Mouse (Mus musculus): ENCODE results near the gene Bach2. TPM values are rescaled to one million over a fixed set of nuclear protein-coding genes. Genes with fewer than 3 reads are reported as not detected.

The Bach2 gene
- polyA plus RNA-seq, 1 experiment from 2014 or later = 2.4 TPM

- 57% methylated on average over 4 of the region's 4 CpGs for WGBS
- Histone ChIP-seq H3K36me3 (ENCODE audit: control insufficient read depth, insufficient read depth, low read length) (no peaks in the 10 kb centered on the region), H3K9ac (ENCODE audit: low read depth, low read length) (no peak overlapping the region), H3K4me1 (ENCODE audit: control insufficient read depth, insufficient read depth, low read length) (no peaks in the 10 kb centered on the region), H3K27me3 (replicated peaks; ENCODE audit: control insufficient read depth, insufficient read depth, low read length) (no peaks in the 10 kb centered on the region), H3K9me3 (ENCODE audit: control insufficient read depth, low read length) (no peaks in the 10 kb centered on the region), H3K27ac (ENCODE audit: low read length) (no peak overlapping the region), H3K4me3 (ENCODE audit: low read length) (no peak overlapping the region), H3K4me2 (ENCODE audit: low read depth, low read length) (no peak overlapping the region)
- ATAC-seq = no peak
Measured at GRCm38 (mm10) chr4:32204819-32205218, 33.8 kb upstream of the Bach2 start.

DNA sequence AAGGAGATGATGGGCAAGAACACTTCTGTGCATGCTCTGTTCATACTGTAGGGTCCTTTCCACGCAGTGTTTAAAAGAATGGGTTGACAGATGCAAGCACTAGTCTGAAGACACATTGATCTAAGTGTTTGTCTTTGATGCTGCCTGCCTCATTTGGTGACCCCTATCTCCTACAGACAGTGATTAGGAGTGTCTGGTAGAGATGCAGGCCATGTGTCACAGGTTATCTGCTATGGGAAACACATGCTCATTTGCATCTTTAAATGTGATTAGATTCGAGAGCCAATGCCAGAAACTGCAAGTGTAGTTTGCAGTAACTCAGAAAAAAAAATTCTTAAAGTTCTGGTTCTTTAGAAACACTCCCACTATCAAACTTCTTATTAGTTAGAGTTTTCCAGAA, 32.8 kb upstream of the Bach2 start:
- H3K9me3 ChIP-seq (ENCODE audit: control insufficient read depth, low read length) = no peaks in the 10 kb centered on the region
- H3K4me1 ChIP-seq (ENCODE audit: control insufficient read depth, insufficient read depth, low read length) = no peaks in the 10 kb centered on the region
- no peaks in the 10 kb centered on the region for H3K27me3 ChIP-seq (replicated peaks; ENCODE audit: control insufficient read depth, insufficient read depth, low read length)
- ATAC-seq = no peak
- WGBS = 49% methylated on average over 2 of the region's 2 CpGs
- no peaks in the 10 kb centered on the region for H3K36me3 ChIP-seq (ENCODE audit: control insufficient read depth, insufficient read depth, low read length)
- H3K4me3 ChIP-seq (ENCODE audit: low read length) = no peak overlapping the region
- no peak overlapping the region for H3K4me2 ChIP-seq (ENCODE audit: low read depth, low read length)
- H3K27ac ChIP-seq (ENCODE audit: low read length) = no peak overlapping the region
- no peak overlapping the region for H3K9ac ChIP-seq (ENCODE audit: low read depth, low read length)

DNA sequence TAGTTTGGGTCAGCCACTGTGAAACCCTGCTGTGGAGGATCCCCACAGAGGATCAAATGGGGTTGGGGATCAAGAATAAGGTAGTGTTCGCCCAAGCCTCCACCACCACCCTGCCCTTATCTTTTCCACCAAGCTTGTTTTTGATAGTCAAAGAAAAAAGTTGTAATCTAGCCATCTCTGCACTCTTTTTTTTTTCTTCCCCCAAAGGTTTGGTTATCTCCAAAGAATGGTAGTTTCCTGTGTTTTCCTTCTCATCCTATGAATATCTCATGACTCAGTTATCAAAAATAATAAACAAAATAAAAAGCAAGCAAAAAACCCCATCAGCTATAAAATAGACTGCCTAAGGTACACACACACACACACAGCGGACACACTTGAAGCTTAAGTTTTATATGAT, 28.6 kb upstream of the Bach2 start:
- Histone ChIP-seq H3K4me1 (ENCODE audit: control insufficient read depth, insufficient read depth, low read length) (0 out of 2 replicates have a peak, but pooled peaks cover 2% of the 10 kb centered on the region), H3K4me2 (ENCODE audit: low read depth, low read length) (no peak overlapping the region), H3K36me3 (ENCODE audit: control insufficient read depth, insufficient read depth, low read length) (no peaks in the 10 kb centered on the region), H3K9me3 (ENCODE audit: control insufficient read depth, low read length) (no peaks in the 10 kb centered on the region), H3K4me3 (ENCODE audit: low read length) (no peak overlapping the region), H3K27ac (ENCODE audit: low read length) (no peak overlapping the region), H3K9ac (ENCODE audit: low read depth, low read length) (no peak overlapping the region), H3K27me3 (replicated peaks; ENCODE audit: control insufficient read depth, insufficient read depth, low read length) (no peaks in the 10 kb centered on the region)
- ATAC-seq = no peak
- WGBS = 83% methylated on average over 2 of the region's 2 CpGs

GRCm38 (mm10) chr4:32210424-32211184, 28.0 kb upstream of the Bach2 start:
- Histone ChIP-seq H3K27ac (ENCODE audit: low read length) (no peak overlapping the region), H3K9me3 (ENCODE audit: control insufficient read depth, low read length) (no peaks in the 10 kb centered on the region), H3K4me2 (ENCODE audit: low read depth, low read length) (no peak overlapping the region), H3K9ac (ENCODE audit: low read depth, low read length) (no peak overlapping the region), H3K4me3 (ENCODE audit: low read length) (no peak overlapping the region), H3K36me3 (ENCODE audit: control insufficient read depth, insufficient read depth, low read length) (no peaks in the 10 kb centered on the region), H3K4me1 (ENCODE audit: control insufficient read depth, insufficient read depth, low read length) (0 out of 2 replicates have a peak, but pooled peaks cover 2% of the 10 kb centered on the region), H3K27me3 (replicated peaks; ENCODE audit: control insufficient read depth, insufficient read depth, low read length) (no peaks in the 10 kb centered on the region)
- 49% methylated on average over 9 of the region's 9 CpGs for WGBS
- ATAC-seq = no peak

DNA sequence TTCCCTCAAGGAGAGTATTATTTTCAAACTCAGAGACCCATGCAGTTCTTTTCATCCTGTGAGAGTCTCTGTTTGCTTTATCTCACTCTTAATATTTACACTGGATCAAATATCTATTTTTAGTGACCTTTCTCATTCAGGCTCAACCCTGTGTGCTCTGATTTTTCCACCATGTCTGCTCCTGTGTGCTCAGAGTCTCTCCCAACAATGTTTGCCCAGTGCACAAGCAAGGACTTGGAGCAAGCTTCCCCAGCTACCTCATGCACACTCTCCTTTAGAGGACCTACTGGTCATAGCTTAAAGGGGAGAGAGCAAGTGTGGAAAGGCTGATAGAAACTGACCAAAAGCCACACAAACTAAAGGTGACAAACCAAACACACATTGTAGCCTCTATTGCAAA, 26.0 kb upstream of the Bach2 start:
- no peak overlapping the region for H3K9ac ChIP-seq (ENCODE audit: low read depth, low read length)
- H3K27ac ChIP-seq (ENCODE audit: low read length) = no peak overlapping the region
- H3K27me3 ChIP-seq (replicated peaks; ENCODE audit: control insufficient read depth, insufficient read depth, low read length) = no peaks in the 10 kb centered on the region
- H3K9me3 ChIP-seq (ENCODE audit: control insufficient read depth, low read length) = no peaks in the 10 kb centered on the region
- no peak overlapping the region for H3K4me2 ChIP-seq (ENCODE audit: low read depth, low read length)
- H3K36me3 ChIP-seq (ENCODE audit: control insufficient read depth, insufficient read depth, low read length) = no peaks in the 10 kb centered on the region
- 0 out of 2 replicates have a peak, but pooled peaks cover 2% of the 10 kb centered on the region for H3K4me1 ChIP-seq (ENCODE audit: control insufficient read depth, insufficient read depth, low read length)
- no peak overlapping the region for H3K4me3 ChIP-seq (ENCODE audit: low read length)
- no peak for ATAC-seq

- no peaks in the 10 kb centered on the region for H3K36me3 ChIP-seq (ENCODE audit: control insufficient read depth, insufficient read depth, low read length)
- no peak overlapping the region for H3K4me3 ChIP-seq (ENCODE audit: low read length)
- H3K9me3 ChIP-seq (ENCODE audit: control insufficient read depth, low read length) = no peaks in the 10 kb centered on the region
- H3K9ac ChIP-seq (ENCODE audit: low read depth, low read length) = no peak overlapping the region
- WGBS = 71% methylated on average over 4 of the region's 4 CpGs
- no peak overlapping the region for H3K27ac ChIP-seq (ENCODE audit: low read length)
- no peak overlapping the region for H3K4me2 ChIP-seq (ENCODE audit: low read depth, low read length)
- H3K4me1 ChIP-seq (ENCODE audit: control insufficient read depth, insufficient read depth, low read length) = 0 out of 2 replicates have a peak, but pooled peaks cover 2% of the 10 kb centered on the region
- H3K27me3 ChIP-seq (replicated peaks; ENCODE audit: control insufficient read depth, insufficient read depth, low read length) = no peaks in the 10 kb centered on the region
- no peak for ATAC-seq
Measured at GRCm38 (mm10) chr4:32216466-32216865, 22.1 kb upstream of the Bach2 start.

DNA sequence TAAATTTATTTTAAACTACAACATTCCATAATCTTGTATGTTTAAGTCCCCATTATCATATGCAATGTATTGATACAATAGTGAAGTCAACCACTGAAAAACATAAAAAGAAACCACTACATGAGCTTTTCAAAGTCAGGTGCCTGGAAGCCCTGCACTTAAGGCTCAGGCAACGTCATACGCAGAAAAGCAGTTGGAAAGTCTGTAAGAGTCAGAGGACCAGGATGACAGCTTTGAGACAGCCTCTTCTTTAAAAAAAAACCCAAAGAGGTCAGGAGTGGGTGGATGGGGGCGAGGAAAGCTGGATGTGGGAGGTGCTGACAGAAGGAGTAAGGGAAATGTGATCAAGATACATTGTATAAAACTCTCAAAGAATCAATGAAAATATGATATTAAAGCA, 21.6 kb upstream of the Bach2 start:
- Histone ChIP-seq H3K9ac (ENCODE audit: low read depth, low read length) (no peak overlapping the region), H3K27me3 (replicated peaks; ENCODE audit: control insufficient read depth, insufficient read depth, low read length) (no peaks in the 10 kb centered on the region), H3K4me2 (ENCODE audit: low read depth, low read length) (no peak overlapping the region), H3K4me3 (ENCODE audit: low read length) (no peak overlapping the region), H3K4me1 (ENCODE audit: control insufficient read depth, insufficient read depth, low read length) (0 out of 2 replicates have a peak, but pooled peaks cover 2% of the 10 kb centered on the region), H3K9me3 (ENCODE audit: control insufficient read depth, low read length) (no peaks in the 10 kb centered on the region), H3K27ac (ENCODE audit: low read length) (no peak overlapping the region), H3K36me3 (ENCODE audit: control insufficient read depth, insufficient read depth, low read length) (no peaks in the 10 kb centered on the region)
- 82% methylated on average over 3 of the region's 3 CpGs for WGBS
- ATAC-seq = no peak

GRCm38 (mm10) chr4:32217593-32217992, 21.0 kb upstream of the Bach2 start:
- Histone ChIP-seq H3K27me3 (replicated peaks; ENCODE audit: control insufficient read depth, insufficient read depth, low read length) (no peaks in the 10 kb centered on the region), H3K9ac (ENCODE audit: low read depth, low read length) (no peak overlapping the region), H3K9me3 (ENCODE audit: control insufficient read depth, low read length) (no peaks in the 10 kb centered on the region), H3K36me3 (ENCODE audit: control insufficient read depth, insufficient read depth, low read length) (no peaks in the 10 kb centered on the region), H3K4me3 (ENCODE audit: low read length) (no peak overlapping the region), H3K4me1 (ENCODE audit: control insufficient read depth, insufficient read depth, low read length) (0 out of 2 replicates have a peak, but pooled peaks cover 2% of the 10 kb centered on the region), H3K4me2 (ENCODE audit: low read depth, low read length) (no peak overlapping the region), H3K27ac (ENCODE audit: low read length) (no peak overlapping the region)
- ATAC-seq = no peak
- WGBS = 94% methylated on average over 12 of the region's 12 CpGs

- H3K4me2 ChIP-seq (ENCODE audit: low read depth, low read length) = no peak overlapping the region
- H3K4me3 ChIP-seq (ENCODE audit: low read length) = no peak overlapping the region
- H3K9ac ChIP-seq (ENCODE audit: low read depth, low read length) = no peak overlapping the region
- no peaks in the 10 kb centered on the region for H3K4me1 ChIP-seq (ENCODE audit: control insufficient read depth, insufficient read depth, low read length)
- H3K9me3 ChIP-seq (ENCODE audit: control insufficient read depth, low read length) = no peaks in the 10 kb centered on the region
- no peak for ATAC-seq
- H3K27ac ChIP-seq (ENCODE audit: low read length) = no peak overlapping the region
- H3K36me3 ChIP-seq (ENCODE audit: control insufficient read depth, insufficient read depth, low read length) = no peaks in the 10 kb centered on the region
- 39% methylated on average over 4 of the region's 4 CpGs for WGBS
- no peaks in the 10 kb centered on the region for H3K27me3 ChIP-seq (replicated peaks; ENCODE audit: control insufficient read depth, insufficient read depth, low read length)
Measured at GRCm38 (mm10) chr4:32218371-32218770, 20.2 kb upstream of the Bach2 start.
